Mouse (Mus musculus) left cerebral cortex, postnatal 36 days (tissue): ENCODE measurements around the gene Igfn1. TPM values are rescaled to one million over a fixed set of nuclear protein-coding genes. Genes with fewer than 3 reads are reported as not detected.

ENCODE experiments used
- DNase-seq, 2 experiments: peaks; one replicate each; pipeline ENCODE4 v3.0.0; 2021 to 2022; ENCODE audit warnings: low spot score in 2 of 2, mixed read lengths in 1 of 2
- intact Hi-C: fragments of 180-260 bp; cut with DNase I; formaldehyde crosslinking; loops from one replicate; pipeline ENCODE4 v1.15.1; 2025
- total RNA-seq, 2 experiments: library from RNA; stranded (reverse); gene quantifications; 2 replicates each; pipeline ENCODE4 v1.2.3; 2021

Gene Igfn1
- total RNA-seq, 2 experiments from 2014 or later, result 12.8 to 16.3 TPM

DNA sequence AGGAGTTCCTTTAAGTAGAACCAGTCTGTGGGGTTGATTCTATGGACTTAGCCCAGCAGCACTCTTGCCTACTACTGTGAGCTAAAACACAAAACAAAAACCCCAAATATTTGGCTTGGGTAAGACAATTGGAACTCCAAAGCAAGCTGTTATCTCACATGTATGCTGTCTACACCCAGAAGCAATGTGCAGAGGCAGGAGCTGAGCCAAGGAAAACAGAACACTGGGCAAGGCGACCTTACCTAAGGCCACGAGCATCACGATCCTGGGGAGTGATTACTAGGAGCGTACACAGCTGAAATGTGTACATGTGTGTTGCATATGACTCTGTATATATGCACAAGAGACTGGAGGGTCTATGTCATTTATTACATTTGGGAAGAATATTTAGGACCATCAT lies 7.4 kb upstream of the Igfn1 start:
- DNase-seq, result no peak
- intact Hi-C loops, result no loop called here

- no peak for DNase-seq
- intact Hi-C loops, result no loop called here
Observed at GRCm38 (mm10) chr1:136010247-136010646, 4.1 kb upstream of the Igfn1 start.

DNA sequence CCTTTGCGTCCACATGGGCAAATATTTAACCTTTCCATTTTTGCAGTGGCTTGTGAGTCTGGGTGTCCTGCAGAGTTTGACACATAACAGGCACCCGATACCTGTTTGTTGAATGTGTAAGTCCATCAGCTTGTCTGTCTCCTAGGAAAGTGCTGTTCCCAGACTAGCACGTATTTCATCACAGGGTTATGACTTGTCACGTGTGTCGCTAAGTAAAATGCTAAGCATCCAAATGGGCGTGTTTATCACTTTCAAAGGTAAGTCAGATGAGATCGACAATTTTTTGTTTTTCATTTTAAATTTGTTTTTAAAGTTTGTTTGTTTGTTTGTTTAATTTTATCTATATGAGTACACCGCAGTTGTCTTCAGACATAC lies 2.0 kb upstream of the Igfn1 start:
- DNase-seq, result no peak
- intact Hi-C loops, result no loop called here

DNA sequence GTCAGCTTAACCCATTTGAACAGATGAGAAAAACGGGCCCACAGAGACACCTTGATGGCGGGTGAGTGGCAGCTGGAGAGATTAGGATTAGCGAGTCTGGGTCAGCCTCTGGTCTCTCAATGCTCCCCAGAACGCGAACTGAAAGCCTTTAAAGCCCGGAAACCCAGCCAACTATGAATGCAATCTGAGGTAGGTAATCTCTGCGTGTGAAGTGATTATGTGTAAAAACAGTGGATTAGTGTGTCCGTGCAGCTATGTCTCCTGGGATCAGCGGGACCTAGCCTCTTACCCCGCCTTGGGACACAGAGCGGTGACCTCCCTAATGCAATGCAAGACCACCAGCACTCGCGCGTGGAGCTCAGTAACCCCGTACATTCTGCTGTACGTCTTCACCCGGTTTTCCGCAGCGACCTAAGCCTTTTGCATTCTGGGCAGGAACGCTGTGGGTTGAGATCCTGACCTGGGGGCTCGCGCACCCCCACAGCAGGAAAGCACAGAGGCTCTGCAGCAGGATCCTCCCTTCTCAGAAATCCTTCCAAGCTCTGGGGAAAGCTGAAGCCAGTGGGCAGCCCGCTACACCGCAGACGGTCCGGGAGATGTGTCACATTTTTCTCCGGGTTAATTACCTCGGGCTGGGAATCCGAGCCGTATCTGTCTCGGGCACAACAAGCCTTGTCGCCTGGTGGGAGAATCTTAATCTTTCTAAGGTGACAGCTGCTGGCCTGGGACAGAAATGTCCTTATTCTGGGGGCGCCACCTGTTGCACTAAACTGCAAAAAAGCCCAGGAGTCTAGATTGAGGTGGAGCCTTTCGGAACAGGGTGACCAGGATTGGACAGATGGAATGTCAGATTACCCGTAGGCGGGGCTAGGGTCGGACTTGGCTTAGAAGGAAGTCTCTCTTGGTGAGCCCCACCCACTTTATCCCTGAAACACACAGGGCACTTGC lies 1.3 kb upstream of the Igfn1 start, which contains the start of gene Tmem9:
Gene Tmem9 (plus strand): TSS at position 940 of the 948 bp plus-strand sequence.
- DNase-seq, result peak; percentile 42
- intact Hi-C loops, result no loop called here

DNA sequence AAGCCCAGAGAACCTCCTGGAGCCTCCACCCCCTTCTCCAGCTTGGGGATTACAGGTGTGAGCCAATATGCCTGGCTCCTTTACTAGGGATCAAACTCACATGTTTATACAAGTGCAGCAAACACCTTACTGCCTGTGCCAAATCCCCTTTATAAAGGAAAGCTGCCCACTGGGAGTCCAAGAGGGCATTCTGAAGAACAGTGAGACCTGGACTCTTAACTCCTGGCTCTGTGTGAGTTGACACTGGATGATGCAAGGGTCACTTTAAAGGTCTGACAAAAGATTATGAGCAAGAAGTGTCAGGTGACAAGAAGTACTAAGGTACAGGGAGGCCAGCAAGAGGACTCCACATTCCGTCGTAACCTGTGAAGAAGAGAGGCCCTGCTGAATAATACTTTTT lies 4.7 kb downstream of the Igfn1 start:
- intact Hi-C loops, result no loop called here
- DNase-seq, result no peak

DNA sequence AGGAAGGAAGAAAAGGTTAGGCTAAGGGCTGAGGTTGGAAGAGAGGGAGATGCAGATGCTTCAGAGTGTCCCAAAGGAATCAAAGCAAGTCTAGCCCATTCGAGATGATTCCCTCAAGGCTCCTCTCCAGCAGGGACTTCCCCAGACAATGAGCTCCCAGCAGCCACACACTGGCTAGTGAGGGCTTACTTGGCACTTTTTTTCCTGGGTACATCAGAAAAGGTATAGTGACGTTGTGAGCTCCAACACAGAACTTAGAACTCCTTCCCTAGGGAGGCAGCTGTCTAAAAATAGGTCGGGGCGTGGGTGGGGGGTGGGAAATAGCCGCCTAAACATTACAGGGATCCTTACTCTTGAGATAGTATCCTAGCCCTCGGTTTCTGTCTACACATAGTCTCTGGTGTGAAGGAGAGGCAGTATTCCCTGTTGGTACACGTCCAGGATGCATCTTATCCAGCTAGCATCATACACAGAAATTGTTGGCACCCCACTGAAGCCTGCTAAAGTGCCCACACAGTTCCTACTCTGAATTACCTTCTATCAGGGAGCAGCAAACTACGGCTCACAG lies 6.3 kb downstream of the Igfn1 start:
- intact Hi-C loops, result no loop called here
- DNase-seq, result no peak

GRCm38 (mm10) chr1:135997537-135997936 lies 8.6 kb downstream of the Igfn1 start:
- DNase-seq, result no peak
- intact Hi-C loops, result no loop called here

GRCm38 (mm10) chr1:135993470-135993869 lies 12.7 kb downstream of the Igfn1 start:
- intact Hi-C loops, result no loop called here
- DNase-seq, result no peak

GRCm38 (mm10) chr1:135989876-135990275 lies 16.3 kb downstream of the Igfn1 start:
- no peak for DNase-seq
- intact Hi-C loops, result no loop called here

GRCm38 (mm10) chr1:135984105-135984504 lies 22.0 kb downstream of the Igfn1 start:
- no peak for DNase-seq
- intact Hi-C loops, result no loop called here

DNA sequence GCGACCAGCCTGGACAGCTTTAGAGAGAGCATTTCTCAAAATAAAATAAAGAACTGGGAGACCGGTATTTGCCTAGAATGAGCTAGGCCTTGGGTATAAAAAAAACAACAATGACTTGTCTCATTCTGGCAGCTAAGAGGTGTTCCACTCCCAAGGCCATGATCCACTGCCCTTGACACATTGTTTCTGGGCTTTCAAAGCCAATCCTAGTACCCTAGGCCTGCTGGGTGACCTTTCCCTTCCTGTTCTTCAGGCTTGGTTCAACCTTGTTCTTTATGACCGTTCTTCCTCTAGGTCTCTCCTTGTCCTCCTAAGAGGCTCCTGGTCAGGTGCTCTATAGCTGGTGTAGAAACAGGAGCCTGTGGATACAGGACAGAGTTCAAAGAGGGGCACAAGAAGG lies 33.6 kb downstream of the Igfn1 start:
- intact Hi-C loops, result no loop called here
- DNase-seq, result no peak

- intact Hi-C loops, result no loop called here
- DNase-seq, result no peak
Observed at GRCm38 (mm10) chr1:135970486-135970885, 35.7 kb downstream of the Igfn1 start.

DNA sequence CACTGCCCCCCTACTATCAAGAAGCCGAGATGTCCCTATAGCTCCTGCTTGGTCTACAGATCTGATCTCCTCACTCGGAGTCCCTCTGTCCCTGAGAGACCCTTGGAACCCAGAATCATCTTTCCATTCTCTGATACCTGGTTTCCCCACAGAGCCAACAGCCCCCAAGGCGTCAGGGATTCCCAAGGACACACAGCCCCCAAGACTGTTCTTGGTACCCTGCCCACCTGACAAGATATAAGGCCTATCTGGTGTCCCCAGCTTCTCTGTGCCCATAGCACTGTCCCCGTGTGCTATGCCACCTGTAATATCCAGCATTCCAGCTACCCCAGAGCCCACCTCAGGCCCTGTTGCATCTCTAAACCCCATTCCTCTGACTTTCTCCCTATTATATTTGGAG lies 38.4 kb downstream of the Igfn1 start:
- no peak for DNase-seq
- intact Hi-C loops, result no loop called here

- peak; percentile 19 to 39 for DNase-seq
- intact Hi-C loops, result no loop called here
Observed at GRCm38 (mm10) chr1:135964561-135964960, 41.6 kb downstream of the Igfn1 start.

- no peak for DNase-seq
- intact Hi-C loops, result no loop called here
Observed at GRCm38 (mm10) chr1:135963177-135963576, 43.0 kb downstream of the Igfn1 start.

DNA sequence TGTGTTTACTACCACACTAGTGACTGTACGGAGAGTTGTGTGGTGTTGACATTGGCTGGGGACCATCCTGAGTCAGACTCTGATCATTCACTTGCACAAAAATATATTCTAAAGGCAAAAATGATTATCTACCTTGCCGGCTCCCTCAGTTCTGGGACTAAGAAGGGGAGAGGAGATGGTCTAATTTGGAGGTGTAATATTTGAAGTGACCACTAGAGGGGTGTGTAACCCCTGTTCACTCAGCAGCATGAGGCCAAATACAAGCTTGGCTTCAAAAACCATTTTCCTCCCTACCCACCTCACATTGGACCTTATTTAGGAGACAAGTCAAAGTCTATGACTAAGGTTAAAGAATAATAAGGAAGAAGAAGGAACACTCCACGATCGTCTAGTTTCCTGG lies 47.7 kb downstream of the Igfn1 start:
- intact Hi-C loops, result no loop called here
- no peak for DNase-seq

- intact Hi-C loops, result no loop called here
Observed at GRCm38 (mm10) chr1:135948871-135949270, 57.3 kb downstream of the Igfn1 start.

GRCm38 (mm10) chr1:135946247-135946646 lies 59.9 kb downstream of the Igfn1 start:
- peak in 1 of 2 experiments; percentile 39 for DNase-seq
- intact Hi-C loops, result no loop called here

More at GRCm38 (mm10) chr1:135948871-135949270, 57.3 kb downstream of the Igfn1 start:
- DNase-seq, result no peak

GRCm38 (mm10) chr1:135945711-135946110 lies 60.4 kb downstream of the Igfn1 start:
- DNase-seq, result peak; percentile 21 to 39
- intact Hi-C loops, result loop anchor here (1.0 kb wide), 1 partner anchor 80 kb away; no protein-coding TSS in a partner anchor

GRCm38 (mm10) chr1:135944526-135945259 lies 61.4 kb downstream of the Igfn1 start:
- peak; percentile 63 to 79 for DNase-seq
- intact Hi-C loops, result loop anchor here (1.0 to 5.0 kb wide), 2 partner anchors 79 to 227 kb away; no protein-coding TSS in a partner anchor
